Mouse (Mus musculus) kidney, adult 9 months (tissue): Measurements from ENCODE around the gene Cxcl13.
"Not testable (repeated sequence)": the region's sequence is repeated elsewhere in the genome, so short reads cannot be mapped to it uniquely, and the experiment has no call there.

Experiments
- DNase-seq: peaks from one replicate; pipeline ENCODE4 v3.0.0; 2022

Gene Cxcl13

GRCm38 (mm10) chr5:95956651-95957050 lies at the start of gene Cxcl13:
Gene Cxcl13 (plus strand): TSS chr5:95956951.
- no peak for DNase-seq

DNA sequence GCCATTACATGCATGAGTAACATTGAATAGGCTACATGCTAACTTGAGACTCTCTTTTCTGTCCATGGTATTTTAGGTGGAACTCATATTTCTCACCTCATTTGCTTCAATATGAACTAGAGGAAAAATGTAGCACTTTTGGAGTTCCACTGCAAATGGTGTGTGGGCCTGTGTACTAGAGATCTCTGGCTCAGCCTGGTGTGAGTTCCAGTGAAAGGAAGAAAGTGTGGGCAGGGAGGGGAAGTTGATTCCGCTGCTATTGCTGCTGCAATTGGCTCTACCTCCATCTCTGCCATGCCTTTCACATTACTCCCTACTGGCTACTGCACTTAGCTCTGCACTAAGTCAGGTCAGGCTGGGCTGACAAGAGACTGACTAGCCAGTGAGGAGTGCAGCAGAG lies 45.7 kb upstream of the Cxcl13 start:
- DNase-seq: no peak

GRCm38 (mm10) chr5:95918491-95918890 lies 38.3 kb upstream of the Cxcl13 start:
- no peak for DNase-seq

DNA sequence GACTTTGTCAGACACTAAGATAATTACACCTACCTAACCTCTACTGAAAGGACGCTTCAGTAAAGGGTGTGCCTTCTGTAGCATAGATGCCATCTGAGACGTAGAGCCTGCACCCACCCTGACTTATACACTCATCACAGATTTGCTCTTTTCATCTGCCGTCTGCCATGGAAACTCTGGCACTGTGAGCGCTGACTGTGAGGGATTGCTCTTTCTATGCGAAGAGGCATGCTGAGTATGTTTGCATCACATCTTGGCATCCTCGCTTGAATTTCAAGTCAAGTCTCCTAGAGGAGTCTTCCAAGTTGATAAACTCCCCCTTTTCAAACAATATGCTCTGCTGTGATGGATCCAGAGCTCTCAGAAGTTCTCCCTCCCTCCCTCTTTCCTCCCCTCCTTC lies 32.7 kb upstream of the Cxcl13 start:
- DNase-seq: no peak

DNA sequence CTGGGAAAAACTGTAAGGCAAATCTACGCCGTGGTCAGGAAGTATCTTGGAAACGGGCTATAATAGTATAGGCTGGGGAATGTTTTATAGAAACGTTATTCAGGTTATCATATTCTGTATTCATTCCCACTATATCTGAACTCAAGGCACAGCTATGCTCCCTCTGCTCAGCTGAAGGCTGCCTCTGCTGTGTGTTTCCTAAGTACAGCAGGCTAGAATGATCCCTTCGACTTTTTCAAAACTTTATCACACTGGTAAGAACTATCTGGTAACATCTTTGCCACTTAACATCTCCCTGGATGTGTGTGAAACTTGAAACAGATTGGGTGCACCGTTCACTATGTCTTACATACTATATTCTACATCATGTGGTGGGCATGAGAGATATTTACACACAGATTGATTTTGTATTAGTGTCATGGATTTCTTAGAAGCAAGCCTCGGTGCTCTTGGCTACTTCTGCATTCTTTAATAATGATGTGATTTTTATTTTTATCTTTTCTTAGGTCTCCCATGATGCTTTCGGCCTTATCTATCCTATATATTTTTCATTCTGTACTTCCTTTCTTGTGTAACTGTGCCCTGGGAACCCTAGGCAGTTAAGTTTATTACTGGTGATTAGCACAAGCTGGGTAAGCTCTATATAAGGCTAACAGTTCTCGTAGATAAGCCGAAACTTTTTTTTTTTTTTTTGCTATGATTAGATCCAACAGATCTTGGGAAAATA lies 31.4 kb upstream of the Cxcl13 start:
- DNase-seq: no peak

GRCm38 (mm10) chr5:95925931-95926263 lies 30.9 kb upstream of the Cxcl13 start:
- no peak for DNase-seq

- no peak for DNase-seq
Observed at GRCm38 (mm10) chr5:95935035-95935434, 21.7 kb upstream of the Cxcl13 start.

DNA sequence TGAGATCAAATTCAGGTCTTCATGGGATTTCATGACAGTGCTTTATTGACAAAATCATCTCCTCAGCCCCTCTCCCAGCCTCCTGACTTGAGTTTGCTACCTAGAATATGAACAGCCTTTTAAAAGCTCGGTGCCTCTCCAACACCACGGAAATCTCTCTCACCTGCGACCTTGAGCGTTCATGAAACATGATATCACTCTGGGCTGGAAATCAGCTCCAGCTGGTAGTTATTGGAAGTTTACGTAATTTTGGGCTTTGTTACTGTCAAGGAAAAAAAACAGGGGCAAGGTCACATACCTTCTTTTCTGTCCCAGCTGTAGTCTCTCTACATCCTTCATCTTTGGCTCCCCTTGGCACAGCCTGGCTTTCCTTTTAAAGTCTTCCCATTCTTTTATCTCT lies 20.7 kb upstream of the Cxcl13 start:
- no peak for DNase-seq

DNA sequence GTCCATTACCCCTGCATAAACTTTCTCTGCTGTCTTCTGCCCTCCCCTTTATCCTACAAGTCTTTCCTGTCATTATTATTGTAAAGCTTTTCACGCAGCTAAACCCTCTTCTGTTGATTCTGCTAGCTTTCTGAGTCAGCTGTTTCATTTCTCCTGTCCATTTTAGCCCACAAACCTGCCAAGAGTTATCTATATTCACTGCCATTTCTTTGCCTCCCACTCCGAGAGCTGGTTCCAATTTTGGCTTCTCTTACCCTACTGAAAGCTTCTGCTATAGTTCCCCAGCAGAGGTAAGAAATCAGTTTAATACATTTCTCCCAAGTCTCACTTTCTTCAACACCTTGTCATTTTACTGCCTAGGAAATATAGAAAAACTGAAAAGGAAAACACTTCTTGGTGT lies 19.6 kb upstream of the Cxcl13 start:
- DNase-seq: no peak

- DNase-seq: no peak
Observed at GRCm38 (mm10) chr5:95938044-95938625, 18.6 kb upstream of the Cxcl13 start.

DNA sequence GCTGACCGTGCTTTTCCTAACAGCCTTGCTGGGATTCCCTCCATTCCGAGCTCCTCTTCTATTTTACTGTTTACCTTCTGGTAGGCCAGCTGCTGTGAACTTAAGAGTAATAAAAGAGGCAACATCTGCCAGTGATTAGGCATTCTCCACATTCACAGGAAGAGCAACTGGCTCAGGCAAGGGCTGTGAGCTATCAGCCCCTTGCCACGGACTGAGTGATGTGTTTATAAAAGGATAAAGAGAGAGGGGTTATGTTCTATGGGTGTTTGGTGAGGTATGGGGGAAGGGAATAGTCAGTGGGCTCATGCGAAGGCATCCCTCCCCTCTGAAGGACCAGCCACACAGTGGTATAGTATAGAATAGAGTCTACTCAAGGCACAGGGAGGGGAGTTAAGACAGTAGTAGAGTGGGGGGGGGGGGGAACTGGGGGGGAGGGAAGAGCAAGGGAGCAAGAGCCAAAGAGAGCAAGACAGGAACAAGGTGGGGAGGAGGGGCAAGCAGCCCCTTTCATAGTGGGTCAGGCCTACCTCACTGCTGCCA lies 16.0 kb upstream of the Cxcl13 start:
- no peak for DNase-seq

GRCm38 (mm10) chr5:95941562-95941961 lies 15.2 kb upstream of the Cxcl13 start:
- no peak for DNase-seq

DNA sequence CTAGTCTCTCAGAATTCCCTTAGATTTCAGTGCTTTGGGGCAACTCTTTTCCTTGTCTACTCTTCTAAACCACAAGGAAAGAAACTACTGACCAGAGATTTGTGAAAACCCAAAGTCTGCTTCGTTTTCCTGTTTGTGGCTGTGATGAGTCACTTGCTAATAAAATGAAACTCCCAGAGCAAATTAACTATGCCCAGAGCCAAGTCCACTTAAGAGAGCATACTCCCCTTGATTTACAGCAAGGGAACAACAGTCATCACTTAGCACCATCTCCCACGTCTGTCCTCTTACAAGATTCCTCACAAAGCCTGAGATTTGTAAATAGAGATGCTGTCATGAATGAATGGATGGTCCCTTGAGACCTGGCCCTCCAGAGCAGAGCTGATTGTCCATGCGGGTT lies 11.6 kb upstream of the Cxcl13 start:
- DNase-seq: no peak

- DNase-seq: no peak
Observed at GRCm38 (mm10) chr5:95946344-95946743, 10.4 kb upstream of the Cxcl13 start.

DNA sequence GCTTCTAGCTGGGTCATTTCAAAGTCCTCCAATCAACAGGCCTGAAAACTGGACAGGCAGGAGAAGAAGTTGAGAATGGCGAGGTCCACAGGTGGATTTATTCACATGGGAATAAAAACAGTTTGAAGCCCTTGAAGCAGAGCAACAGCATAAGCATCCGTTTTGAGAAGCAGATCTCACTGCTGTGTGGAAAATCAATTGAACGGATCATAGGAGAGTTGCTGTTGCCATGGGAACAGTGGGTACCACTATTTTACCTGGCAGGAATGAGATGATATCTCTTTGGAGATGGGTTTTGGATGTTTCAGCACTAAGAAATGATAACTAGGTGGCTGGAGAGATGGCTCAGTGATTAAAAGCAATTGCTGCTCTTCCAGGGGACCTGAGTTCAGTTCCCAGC lies 8.1 kb upstream of the Cxcl13 start:
- DNase-seq: no peak

GRCm38 (mm10) chr5:95949946-95950701 lies 6.6 kb upstream of the Cxcl13 start:
- peak; percentile 57 for DNase-seq

DNA sequence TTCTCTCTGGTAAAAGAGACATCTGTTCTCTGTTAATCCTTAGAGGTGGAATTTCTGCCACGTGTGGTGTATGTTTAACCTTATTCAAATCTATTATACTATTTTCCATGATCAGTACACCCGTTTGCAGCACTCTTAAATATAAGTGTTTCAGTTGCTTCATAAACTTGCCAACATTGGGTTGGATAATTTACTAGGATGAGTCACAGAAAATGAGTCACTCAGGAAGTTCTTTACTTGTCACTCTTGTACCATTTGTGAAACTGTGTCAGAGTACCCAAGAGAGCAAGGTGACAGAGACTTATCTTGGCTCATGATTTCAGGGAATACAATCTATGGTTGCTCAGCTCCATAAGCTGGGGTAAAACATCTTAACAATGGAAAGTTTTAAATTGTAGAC lies 8.2 kb downstream of the Cxcl13 start:
- no peak for DNase-seq

GRCm38 (mm10) chr5:95966621-95967020 lies 9.9 kb downstream of the Cxcl13 start:
- DNase-seq: no peak

DNA sequence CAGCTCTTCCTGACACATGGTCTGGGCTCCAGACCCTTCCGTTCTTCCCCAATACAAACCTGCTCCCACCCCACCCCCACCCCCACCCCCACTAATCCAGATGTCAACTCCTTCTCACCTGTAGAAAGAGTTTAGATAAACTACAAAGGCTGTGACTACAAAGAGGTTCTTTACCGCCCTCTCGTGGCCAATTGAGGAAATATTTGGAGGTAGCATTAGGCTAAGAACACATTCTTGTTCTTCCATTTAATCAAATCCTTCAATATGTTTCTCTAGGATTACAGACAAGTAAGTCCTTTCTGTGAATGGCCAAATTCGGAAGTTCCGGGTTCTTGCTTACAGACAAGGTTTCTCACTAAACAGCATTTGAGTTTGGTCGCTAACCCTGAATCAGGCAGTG lies 14.1 kb downstream of the Cxcl13 start:
- peak; percentile 54 for DNase-seq

DNA sequence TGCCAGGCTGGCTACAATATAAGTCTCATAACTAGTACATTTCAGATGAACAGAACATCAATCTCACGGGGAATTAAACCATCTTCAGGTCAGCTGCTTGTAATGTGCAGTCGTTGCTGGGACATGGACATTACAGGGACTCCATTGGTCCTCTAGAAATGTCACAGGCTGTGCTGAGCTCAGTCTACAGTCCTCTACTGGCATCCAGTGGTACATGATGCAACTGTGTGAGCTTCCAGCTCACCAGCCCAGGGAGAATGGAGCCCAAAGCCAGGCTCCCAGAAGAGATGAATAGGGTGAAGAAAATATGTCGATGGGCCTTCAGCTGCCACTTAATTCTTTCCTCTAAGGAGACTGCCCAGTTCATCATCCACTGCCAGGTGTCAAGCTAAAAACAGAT lies 15.5 kb downstream of the Cxcl13 start:
- DNase-seq: no peak

DNA sequence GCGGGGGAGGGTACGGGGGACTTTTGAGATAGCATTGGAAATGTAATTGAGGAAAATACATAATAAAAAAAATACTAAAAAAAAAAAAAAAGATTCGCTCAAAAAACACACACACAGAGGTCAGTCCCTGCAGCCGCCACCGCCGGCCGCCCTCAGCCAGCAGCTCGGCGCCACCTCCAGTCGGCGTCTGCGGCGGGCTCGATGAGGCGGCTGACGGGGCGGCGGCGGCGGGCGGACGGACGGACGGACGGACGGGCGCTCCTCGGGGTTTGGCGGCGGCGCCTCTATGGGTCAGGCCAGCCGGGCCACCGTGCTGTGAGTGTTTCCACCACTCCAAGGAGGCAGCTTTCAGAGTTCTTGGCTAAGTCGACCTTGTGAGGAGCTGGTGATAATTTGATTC lies 17.1 kb downstream of the Cxcl13 start:
- not testable (repeated sequence) for DNase-seq

DNA sequence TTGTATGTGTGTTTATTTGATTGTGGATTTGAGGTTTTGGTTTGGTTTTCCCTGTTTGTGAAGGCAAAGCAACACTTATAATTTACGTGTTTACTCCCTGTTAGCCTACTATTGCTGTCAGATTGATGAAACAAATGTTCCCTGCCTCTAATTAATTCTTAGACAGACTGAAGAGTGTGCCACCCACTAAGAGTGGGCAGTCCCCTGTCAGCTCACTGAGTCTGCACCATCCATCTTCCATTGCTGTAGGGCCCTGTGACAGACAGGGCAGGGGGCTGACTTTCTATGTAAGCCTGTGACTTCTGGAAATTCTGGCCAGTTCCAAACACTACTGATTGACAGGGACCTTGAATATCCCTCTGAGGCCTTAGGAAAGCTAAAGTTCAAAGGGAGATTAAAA lies 19.5 kb downstream of the Cxcl13 start:
- no peak for DNase-seq

- DNase-seq: no peak
Observed at GRCm38 (mm10) chr5:95983797-95984486, 27.2 kb downstream of the Cxcl13 start.
